Mouse (Mus musculus): ENCODE results near the gene Irgm1. TPM values are rescaled to one million over a fixed set of nuclear protein-coding genes. Genes with fewer than 3 reads are reported as not detected.
A peak's percentile ranks its signal among the peaks of the same experiment; 100 is the strongest.

The Irgm1 gene
- polyA plus RNA-seq, 1 experiment from 2014 or later, result 15.0 TPM

GRCm38 (mm10) chr11:48841213-48841612 is 30.3 kb downstream of the Irgm1 start:
- no peaks in the 10 kb centered on the region for H3K36me3 ChIP-seq (ENCODE audit: control insufficient read depth, insufficient read depth)
- 67% methylated on average over 5 of the region's 5 CpGs for WGBS
- H3K4me2 ChIP-seq (replicated peaks; ENCODE audit: low read depth), result no peak overlapping the region
- no peak overlapping the region for H3K27ac ChIP-seq (ENCODE audit: low read depth, low read length)
- no peak overlapping the region for H3K4me3 ChIP-seq (ENCODE audit: low read depth, low read length)
- ATAC-seq, result no peak
- no peaks in the 10 kb centered on the region for H3K27me3 ChIP-seq (replicated peaks; ENCODE audit: control insufficient read depth, insufficient read depth, low read length)
- no peak overlapping the region for H3K9ac ChIP-seq (ENCODE audit: low read depth, low read length)
- peaks cover 4% of the 10 kb centered on the region; the same call in 1 of the 2 replicates for H3K4me1 ChIP-seq (replicated peaks; ENCODE audit: control insufficient read depth, insufficient read depth, low read length)
- H3K9me3 ChIP-seq (ENCODE audit: control insufficient read depth), result no peaks in the 10 kb centered on the region
- TF ChIP-seq CTCF (IDR thresholded peaks at IDR 0.05; ENCODE audit: low read depth), result no peak

- Histone ChIP-seq H3K36me3 (ENCODE audit: control insufficient read depth, insufficient read depth) (no peaks in the 10 kb centered on the region), H3K4me2 (replicated peaks; ENCODE audit: low read depth) (no peak overlapping the region), H3K9ac (ENCODE audit: low read depth, low read length) (no peak overlapping the region), H3K4me3 (ENCODE audit: low read depth, low read length) (no peak overlapping the region), H3K27me3 (replicated peaks; ENCODE audit: control insufficient read depth, insufficient read depth, low read length) (no peaks in the 10 kb centered on the region), H3K27ac (ENCODE audit: low read depth, low read length) (no peak overlapping the region), H3K9me3 (ENCODE audit: control insufficient read depth) (no peaks in the 10 kb centered on the region), H3K4me1 (replicated peaks; ENCODE audit: control insufficient read depth, insufficient read depth, low read length) (peaks cover 4% of the 10 kb centered on the region; the same call in 1 of the 2 replicates)
- no peak for ATAC-seq
- TF ChIP-seq CTCF (IDR thresholded peaks at IDR 0.05; ENCODE audit: low read depth), result no peak
Observed at GRCm38 (mm10) chr11:48840805-48841204, 30.7 kb downstream of the Irgm1 start.

- ATAC-seq, result no peak
- Histone ChIP-seq H3K27ac (ENCODE audit: low read depth, low read length) (no peak overlapping the region), H3K27me3 (replicated peaks; ENCODE audit: control insufficient read depth, insufficient read depth, low read length) (no peaks in the 10 kb centered on the region), H3K9ac (ENCODE audit: low read depth, low read length) (no peak overlapping the region), H3K4me2 (replicated peaks; ENCODE audit: low read depth) (peak overlapping the region; percentile 98; the same call in 1 of the 2 replicates), H3K4me3 (ENCODE audit: low read depth, low read length) (no peak overlapping the region), H3K36me3 (ENCODE audit: control insufficient read depth, insufficient read depth) (no peaks in the 10 kb centered on the region), H3K9me3 (ENCODE audit: control insufficient read depth) (no peaks in the 10 kb centered on the region), H3K4me1 (replicated peaks; ENCODE audit: control insufficient read depth, insufficient read depth, low read length) (peaks cover 4% of the 10 kb centered on the region; the same call in 1 of the 2 replicates)
- 83% methylated on average over 10 of the region's 10 CpGs for WGBS
- no peak for TF ChIP-seq CTCF (IDR thresholded peaks at IDR 0.05; ENCODE audit: low read depth)
Observed at GRCm38 (mm10) chr11:48838879-48839680, 32.4 kb downstream of the Irgm1 start.

GRCm38 (mm10) chr11:48838181-48838797 is 33.2 kb downstream of the Irgm1 start:
- Histone ChIP-seq H3K9me3 (ENCODE audit: control insufficient read depth) (no peaks in the 10 kb centered on the region), H3K27ac (ENCODE audit: low read depth, low read length) (no peak overlapping the region), H3K4me1 (replicated peaks; ENCODE audit: control insufficient read depth, insufficient read depth, low read length) (peaks cover 4% of the 10 kb centered on the region; the same call in 1 of the 2 replicates), H3K36me3 (ENCODE audit: control insufficient read depth, insufficient read depth) (no peaks in the 10 kb centered on the region), H3K27me3 (replicated peaks; ENCODE audit: control insufficient read depth, insufficient read depth, low read length) (no peaks in the 10 kb centered on the region), H3K9ac (ENCODE audit: low read depth, low read length) (peak overlapping the region; percentile 75), H3K4me2 (replicated peaks; ENCODE audit: low read depth) (peak overlapping the region; percentile 98), H3K4me3 (ENCODE audit: low read depth, low read length) (peak overlapping the region; percentile 79)
- TF ChIP-seq CTCF (IDR thresholded peaks at IDR 0.05; ENCODE audit: low read depth), result no peak
- peak; percentile 52 for ATAC-seq
- under 1% methylated on average over 16 of the region's 16 CpGs for WGBS

- H3K4me1 ChIP-seq (replicated peaks; ENCODE audit: control insufficient read depth, insufficient read depth, low read length), result peaks cover 4% of the 10 kb centered on the region; the same call in 1 of the 2 replicates
- H3K4me3 ChIP-seq (ENCODE audit: low read depth, low read length), result peak overlapping the region; percentile 79
- no peaks in the 10 kb centered on the region for H3K36me3 ChIP-seq (ENCODE audit: control insufficient read depth, insufficient read depth)
- under 1% methylated on average over 76 of the region's 77 CpGs for WGBS
- H3K27ac ChIP-seq (ENCODE audit: low read depth, low read length), result peak overlapping the region; percentile 68; the same call in 1 of the 2 replicates
- H3K4me2 ChIP-seq (replicated peaks; ENCODE audit: low read depth), result peak overlapping the region; percentile 98
- H3K27me3 ChIP-seq (replicated peaks; ENCODE audit: control insufficient read depth, insufficient read depth, low read length), result no peaks in the 10 kb centered on the region
- H3K9me3 ChIP-seq (ENCODE audit: control insufficient read depth), result no peaks in the 10 kb centered on the region
- TF ChIP-seq CTCF (IDR thresholded peaks at IDR 0.05; ENCODE audit: low read depth), result no peak
- ATAC-seq, result peak; percentile 34
- peak overlapping the region; percentile 75 for H3K9ac ChIP-seq (ENCODE audit: low read depth, low read length)
Observed at GRCm38 (mm10) chr11:48837310-48838180, 33.9 kb downstream of the Irgm1 start.

- no peak; the same call in 1 of the 2 replicates for ATAC-seq
- no peaks in the 10 kb centered on the region for H3K9me3 ChIP-seq (ENCODE audit: control insufficient read depth)
Observed at GRCm38 (mm10) chr11:48836990-48837309, 34.5 kb downstream of the Irgm1 start.

More at GRCm38 (mm10) chr11:48836990-48837309, 34.5 kb downstream of the Irgm1 start:
- WGBS, result 21% methylated on average over 11 of the region's 11 CpGs
- no peak for TF ChIP-seq CTCF (IDR thresholded peaks at IDR 0.05; ENCODE audit: low read depth)
- no peak overlapping the region for H3K27ac ChIP-seq (ENCODE audit: low read depth, low read length)
- no peaks in the 10 kb centered on the region for H3K27me3 ChIP-seq (replicated peaks; ENCODE audit: control insufficient read depth, insufficient read depth, low read length)
- no peaks in the 10 kb centered on the region for H3K36me3 ChIP-seq (ENCODE audit: control insufficient read depth, insufficient read depth)
- peak overlapping the region; percentile 75 for H3K9ac ChIP-seq (ENCODE audit: low read depth, low read length)
- H3K4me3 ChIP-seq (ENCODE audit: low read depth, low read length), result peak overlapping the region; percentile 79
- H3K4me1 ChIP-seq (replicated peaks; ENCODE audit: control insufficient read depth, insufficient read depth, low read length), result peaks cover 4% of the 10 kb centered on the region; the same call in 1 of the 2 replicates
- H3K4me2 ChIP-seq (replicated peaks; ENCODE audit: low read depth), result peak overlapping the region; percentile 98
